Mouse (Mus musculus) stomach, postnatal 0 days (tissue): Measurements from ENCODE around the gene 2810006K23Rik. TPM values are rescaled to one million over a fixed set of nuclear protein-coding genes. Genes with fewer than 3 reads are reported as not detected.

Experiments
- ATAC-seq: fragments of 200-750 bp; cut with Nextera tagmentation; 2 replicates; pipeline ENCODE4 v1.8.0; 2017; ENCODE audit not compliant: low FRiP score, low TSS enrichment
- DNase-seq: peaks from one replicate; pipeline ENCODE4 v3.0.0-alpha.2; 2016; ENCODE audit warnings: low spot score
- H3K27ac ChIP-seq: fragments of 300-500 bp; sonication (generic); replicated peaks from 2 replicates; pipeline ENCODE4 v1.5.1; 2014; ENCODE audit warnings: mild to moderate bottlenecking, control low read depth
- H3K27me3 ChIP-seq: fragments of 300-500 bp; sonication (generic); 2 replicates; pipeline ENCODE4 v1.6.1; 2014; ENCODE audit warnings: low read length; ENCODE audit not compliant: control insufficient read depth, insufficient read depth
- H3K36me3 ChIP-seq: fragments of 300-500 bp; sonication (generic); 2 replicates; pipeline ENCODE4 v1.6.1; 2014; ENCODE audit warnings: low read length, mixed read lengths; ENCODE audit not compliant: control insufficient read depth, insufficient read depth
- H3K4me1 ChIP-seq: fragments of 300-500 bp; sonication (generic); replicated peaks from 2 replicates; pipeline ENCODE4 v1.6.1; 2014; ENCODE audit warnings: antibody characterized with exemption; ENCODE audit not compliant: control insufficient read depth, insufficient read depth
- H3K4me2 ChIP-seq: fragments of 300-500 bp; sonication (generic); replicated peaks from 2 replicates; pipeline ENCODE4 v1.6.1; 2014; ENCODE audit warnings: low read depth, mild to moderate bottlenecking, control low read depth, moderate library complexity
- H3K4me3 ChIP-seq: fragments of 300-500 bp; sonication (generic); 2 replicates; pipeline ENCODE4 v1.5.1; 2014; ENCODE audit warnings: low read depth, low read length, control low read depth
- H3K9ac ChIP-seq: fragments of 300-500 bp; sonication (generic); 2 replicates; pipeline ENCODE4 v1.6.1; 2014; ENCODE audit warnings: mild to moderate bottlenecking, low read length, control low read depth, mixed read lengths
- H3K9me3 ChIP-seq: fragments of 300-500 bp; sonication (generic); 2 replicates; pipeline ENCODE4 v1.6.1; 2016; ENCODE audit warnings: low read length; ENCODE audit not compliant: control insufficient read depth
- CTCF ChIP-seq: IDR thresholded peaks from 2 replicates; pipeline ENCODE4 v1.5.1; 2016; ENCODE audit warnings: antibody characterized with exemption, low read depth, mild to moderate bottlenecking, moderate library complexity
- EP300 ChIP-seq: optimal IDR thresholded peaks from 2 replicates; pipeline ENCODE3; 2016; ENCODE audit warnings: antibody characterized with exemption
- WGBS: fragments of 180-500 bp; shearing (Covaris S2); extraction: QIAGEN DNeasy Blood & Tissue Kit; methylation state at CpG from one replicate; pipeline ENCODE4 v1.1.7; 2014; 5-methylcytosine and 5-hydroxymethylcytosine counted together
- polyA plus RNA-seq: library from polyadenylated mRNA; unstranded; fragments of >200 nt; fragmentation: Nextera tagmentation; extraction: Ambion mirVana; gene quantifications from 2 replicates; pipeline ENCODE4 v1.2.1, GENCODE M21; 2015

The 2810006K23Rik gene
- polyA plus RNA-seq = 6.4 and 6.9 TPM in 2 replicates

- H3K4me3 ChIP-seq = peak within 1 kb of the TSS; percentile 64
- TF ChIP-seq CTCF = no peak; the same call in 1 of the 2 replicates
- TF ChIP-seq EP300 = no peak
- H3K4me2 ChIP-seq = peak within 1 kb of the TSS; percentile 83
- H3K9ac ChIP-seq = peak within 1 kb of the TSS; percentile 68
- no peaks in the 10 kb centered on the region for H3K36me3 ChIP-seq
- peak; percentile 100 for DNase-seq
- no peaks in the 10 kb centered on the region for H3K27me3 ChIP-seq
- H3K4me1 ChIP-seq = 0 out of 2 replicates have a peak, but pooled peaks cover 3% of the 10 kb centered on the region
- peak within 1 kb of the TSS; percentile 91 for H3K27ac ChIP-seq
- peak; percentile 97 for ATAC-seq
- H3K9me3 ChIP-seq = no peaks in the 10 kb centered on the region
- WGBS = under 1% methylated on average over 72 of the region's 72 CpGs
Measured at GRCm38 (mm10) chr5:124327510-124328364, at the start of gene 2810006K23Rik, which contains the start of gene Mphosph9. Gene 2810006K23Rik (plus strand): TSS chr5:124328089. Gene Mphosph9 (minus strand): TSS chr5:124327972.

- ATAC-seq (no peak), DNase-seq (no peak)
- no peak overlapping the region for H3K4me2 ChIP-seq
- no peak overlapping the region for H3K9ac ChIP-seq
- TF ChIP-seq CTCF (no peak), EP300 (no peak)
- no peaks in the 10 kb centered on the region for H3K4me1 ChIP-seq
- no peaks in the 10 kb centered on the region for H3K27me3 ChIP-seq
- H3K4me3 ChIP-seq = no peak overlapping the region
- WGBS = 84% methylated on average over 2 of the region's 2 CpGs
- H3K9me3 ChIP-seq = no peaks in the 10 kb centered on the region
- 0 out of 2 replicates have a peak, but pooled peaks cover 3% of the 10 kb centered on the region for H3K36me3 ChIP-seq
- no peak overlapping the region for H3K27ac ChIP-seq
Measured at GRCm38 (mm10) chr5:124282854-124283253, 45.0 kb upstream of the 2810006K23Rik start.

- peaks cover 8% of the 10 kb centered on the region; the same call in 1 of the 2 replicates for H3K36me3 ChIP-seq
- no peak overlapping the region for H3K4me2 ChIP-seq
- H3K4me1 ChIP-seq = no peaks in the 10 kb centered on the region
- H3K9ac ChIP-seq = no peak overlapping the region
- H3K27ac ChIP-seq = no peak overlapping the region
- TF ChIP-seq EP300 = no peak
- TF ChIP-seq CTCF = peak; percentile 67
- WGBS = 63% methylated on average over 3 of the region's 3 CpGs
- no peaks in the 10 kb centered on the region for H3K27me3 ChIP-seq
- H3K4me3 ChIP-seq = no peak overlapping the region
- DNase-seq (peak; percentile 24), ATAC-seq (no peak)
- no peaks in the 10 kb centered on the region for H3K9me3 ChIP-seq
Measured at GRCm38 (mm10) chr5:124284330-124284729, 43.6 kb upstream of the 2810006K23Rik start.

GRCm38 (mm10) chr5:124287616-124288247 is 40.2 kb upstream of the 2810006K23Rik start:
- TF ChIP-seq EP300 = no peak
- peak; percentile 19; the same call in 1 of the 2 replicates for TF ChIP-seq CTCF
- Histone ChIP-seq H3K36me3 (peaks cover 10% of the 10 kb centered on the region; the same call in 1 of the 2 replicates), H3K9me3 (no peaks in the 10 kb centered on the region), H3K4me2 (no peak overlapping the region), H3K4me1 (no peaks in the 10 kb centered on the region), H3K27ac (no peak overlapping the region), H3K9ac (no peak overlapping the region), H3K27me3 (no peaks in the 10 kb centered on the region), H3K4me3 (no peak overlapping the region)
- ATAC-seq (no peak), DNase-seq (no peak)
- 96% methylated on average over 6 of the region's 6 CpGs for WGBS

- H3K4me2 ChIP-seq = no peak overlapping the region
- no peak for ATAC-seq
- H3K9ac ChIP-seq = no peak overlapping the region
- no peak for TF ChIP-seq EP300
- TF ChIP-seq CTCF = no peak
- H3K4me1 ChIP-seq = no peaks in the 10 kb centered on the region
- no peaks in the 10 kb centered on the region for H3K9me3 ChIP-seq
- H3K4me3 ChIP-seq = no peak overlapping the region
- 84% methylated on average over 4 of the region's 4 CpGs for WGBS
- no peak overlapping the region for H3K27ac ChIP-seq
- no peaks in the 10 kb centered on the region for H3K27me3 ChIP-seq
- DNase-seq = no peak
- peaks cover 15% of the 10 kb centered on the region for H3K36me3 ChIP-seq
Measured at GRCm38 (mm10) chr5:124290216-124290615, 37.7 kb upstream of the 2810006K23Rik start.

- Histone ChIP-seq H3K4me2 (no peak overlapping the region), H3K27ac (no peak overlapping the region), H3K9me3 (no peaks in the 10 kb centered on the region), H3K9ac (no peak overlapping the region), H3K4me1 (no peaks in the 10 kb centered on the region), H3K4me3 (no peak overlapping the region), H3K27me3 (no peaks in the 10 kb centered on the region), H3K36me3 (peaks cover 14% of the 10 kb centered on the region)
- TF ChIP-seq EP300 (no peak), CTCF (no peak)
- DNase-seq (no peak), ATAC-seq (no peak)
- 91% methylated on average over 5 of the region's 5 CpGs for WGBS
Measured at GRCm38 (mm10) chr5:124293967-124294366, 33.9 kb upstream of the 2810006K23Rik start.
